Mouse (Mus musculus) neural tube, embryonic 13.5 days (tissue): Measurements from ENCODE around the gene 1700001O22Rik. TPM values are rescaled to one million over a fixed set of nuclear protein-coding genes. Genes with fewer than 3 reads are reported as not detected.

ENCODE experiments used
- ATAC-seq: fragments of 200-750 bp; cut with Nextera tagmentation; 2 replicates; pipeline ENCODE4 v1.8.0; 2017; ENCODE audit warnings: low read depth, mild to moderate bottlenecking, moderate TSS enrichment, moderate library complexity
- H3K27ac ChIP-seq: fragments of 300-500 bp; sonication (generic); replicated peaks from 2 replicates; pipeline ENCODE4 v1.5.1; 2015; ENCODE audit warnings: moderate library complexity, mild to moderate bottlenecking, inconsistent platforms
- H3K27me3 ChIP-seq: fragments of 300-500 bp; sonication (generic); 2 replicates; pipeline ENCODE4 v1.6.1; 2015; ENCODE audit warnings: mild to moderate bottlenecking, inconsistent platforms
- H3K36me3 ChIP-seq: fragments of 300-500 bp; sonication (generic); 2 replicates; pipeline ENCODE4 v1.6.1; 2015; ENCODE audit warnings: mild to moderate bottlenecking, inconsistent platforms
- H3K4me1 ChIP-seq: fragments of 300-500 bp; sonication (generic); replicated peaks from 2 replicates; pipeline ENCODE4 v1.6.1; 2015; ENCODE audit warnings: inconsistent platforms
- H3K4me2 ChIP-seq: fragments of 300-500 bp; sonication (generic); 2 replicates; pipeline ENCODE4 v1.6.1; 2015; ENCODE audit warnings: inconsistent platforms, mild to moderate bottlenecking, moderate library complexity
- H3K4me3 ChIP-seq: fragments of 300-500 bp; sonication (generic); 2 replicates; pipeline ENCODE4 v1.5.1; 2015; ENCODE audit warnings: mild to moderate bottlenecking, inconsistent platforms
- H3K9ac ChIP-seq: fragments of 300-500 bp; sonication (generic); 2 replicates; pipeline ENCODE4 v1.6.1; 2015; ENCODE audit warnings: moderate library complexity, mild to moderate bottlenecking, inconsistent platforms
- H3K9me3 ChIP-seq: fragments of 300-500 bp; sonication (generic); 2 replicates; pipeline ENCODE4 v1.6.1; 2016; ENCODE audit warnings: inconsistent platforms
- WGBS: fragments of 180-500 bp; shearing (Covaris S2); methylation state at CpG from one replicate; pipeline ENCODE4 v1.1.7; 2015; 5-methylcytosine and 5-hydroxymethylcytosine counted together
- polyA plus RNA-seq: library from polyadenylated mRNA; unstranded; fragments of >200 nt; fragmentation: Nextera tagmentation; extraction: Ambion mirVana; gene quantifications from 2 replicates; pipeline ENCODE4 v1.2.1, GENCODE M21; 2015

The 1700001O22Rik gene
- polyA plus RNA-seq, 1 experiment from 2014 or later = 0.91 TPM

- H3K9me3 ChIP-seq = peaks cover 8% of the 10 kb centered on the region; the same call in 1 of the 2 replicates
- 89% methylated on average over 10 of the region's 10 CpGs for WGBS
- no peak overlapping the region for H3K27ac ChIP-seq
- H3K27me3 ChIP-seq = no peaks in the 10 kb centered on the region
- H3K9ac ChIP-seq = no peak overlapping the region
- H3K4me3 ChIP-seq = no peak overlapping the region
- H3K4me2 ChIP-seq = no peak overlapping the region
- H3K4me1 ChIP-seq = peaks cover 36% of the 10 kb centered on the region
- ATAC-seq = no peak
- no peaks in the 10 kb centered on the region for H3K36me3 ChIP-seq
Measured at GRCm38 (mm10) chr2:30756962-30757715, 46.3 kb downstream of the 1700001O22Rik start.

- H3K4me2 ChIP-seq = no peak overlapping the region
- no peaks in the 10 kb centered on the region for H3K36me3 ChIP-seq
- peaks cover 36% of the 10 kb centered on the region for H3K4me1 ChIP-seq
- no peaks in the 10 kb centered on the region for H3K27me3 ChIP-seq
- no peak overlapping the region for H3K27ac ChIP-seq
- peaks cover 8% of the 10 kb centered on the region; the same call in 1 of the 2 replicates for H3K9me3 ChIP-seq
- ATAC-seq = no peak
- 95% methylated on average over 6 of the region's 6 CpGs for WGBS
- H3K4me3 ChIP-seq = no peak overlapping the region
- H3K9ac ChIP-seq = no peak overlapping the region
Measured at GRCm38 (mm10) chr2:30755985-30756765, 47.3 kb downstream of the 1700001O22Rik start.

- peaks cover 8% of the 10 kb centered on the region; the same call in 1 of the 2 replicates for H3K9me3 ChIP-seq
- 86% methylated on average over 3 of the region's 3 CpGs for WGBS
- no peak for ATAC-seq
- H3K36me3 ChIP-seq = no peaks in the 10 kb centered on the region
- no peak overlapping the region for H3K9ac ChIP-seq
- H3K4me2 ChIP-seq = no peak overlapping the region
- H3K4me3 ChIP-seq = no peak overlapping the region
- no peak overlapping the region for H3K27ac ChIP-seq
- peaks cover 32% of the 10 kb centered on the region for H3K4me1 ChIP-seq
- no peaks in the 10 kb centered on the region for H3K27me3 ChIP-seq
Measured at GRCm38 (mm10) chr2:30754831-30755230, 48.6 kb downstream of the 1700001O22Rik start.

GRCm38 (mm10) chr2:30753219-30753618 is 50.2 kb downstream of the 1700001O22Rik start:
- Histone ChIP-seq H3K9ac (peak overlapping the region; percentile 36), H3K4me1 (peaks cover 18% of the 10 kb centered on the region), H3K27ac (no peak overlapping the region), H3K27me3 (no peaks in the 10 kb centered on the region), H3K36me3 (no peaks in the 10 kb centered on the region), H3K4me2 (no peak overlapping the region), H3K9me3 (peaks cover 8% of the 10 kb centered on the region; the same call in 1 of the 2 replicates), H3K4me3 (no peak overlapping the region)
- no peak for ATAC-seq
- WGBS = 18% methylated on average over 18 of the region's 18 CpGs

GRCm38 (mm10) chr2:30752471-30752870 is 51.0 kb downstream of the 1700001O22Rik start:
- H3K4me1 ChIP-seq = peaks cover 12% of the 10 kb centered on the region
- WGBS = 97% methylated on average over 5 of the region's 5 CpGs

GRCm38 (mm10) chr2:30750025-30750424 is 53.4 kb downstream of the 1700001O22Rik start:
- WGBS = 38% methylated on average over 5 of the region's 5 CpGs
- Histone ChIP-seq H3K9me3 (no peaks in the 10 kb centered on the region), H3K4me2 (no peak overlapping the region), H3K9ac (no peak overlapping the region), H3K27ac (peak overlapping the region; percentile 67), H3K4me1 (peaks cover 12% of the 10 kb centered on the region), H3K4me3 (no peak overlapping the region), H3K27me3 (no peaks in the 10 kb centered on the region), H3K36me3 (no peaks in the 10 kb centered on the region)
- 0 out of 2 replicates have a peak, but pooled peaks have one; percentile 12 for ATAC-seq

More at GRCm38 (mm10) chr2:30752471-30752870, 51.0 kb downstream of the 1700001O22Rik start:
- H3K9me3 ChIP-seq = peaks cover 8% of the 10 kb centered on the region; the same call in 1 of the 2 replicates
- H3K27ac ChIP-seq = no peak overlapping the region
- H3K36me3 ChIP-seq = no peaks in the 10 kb centered on the region
- H3K4me3 ChIP-seq = no peak overlapping the region
- no peak overlapping the region for H3K9ac ChIP-seq
- H3K4me2 ChIP-seq = no peak overlapping the region
- ATAC-seq = no peak
- no peaks in the 10 kb centered on the region for H3K27me3 ChIP-seq

GRCm38 (mm10) chr2:30747602-30748162 is 55.8 kb downstream of the 1700001O22Rik start:
- Histone ChIP-seq H3K9ac (no peak overlapping the region), H3K9me3 (no peaks in the 10 kb centered on the region), H3K27me3 (no peaks in the 10 kb centered on the region), H3K4me2 (no peak overlapping the region), H3K27ac (no peak overlapping the region), H3K4me3 (no peak overlapping the region), H3K36me3 (no peaks in the 10 kb centered on the region), H3K4me1 (peaks cover 30% of the 10 kb centered on the region)
- 92% methylated on average over 4 of the region's 4 CpGs for WGBS
- ATAC-seq = no peak

Other genes starting within 250 kb of the 1700001O22Rik start
- gene Cstad, start 208.6 kb downstream of the 1700001O22Rik start, polyA plus RNA-seq = 0.39 and 0.98 TPM in 2 replicates
- 101 and 107 TPM in 2 replicates for gene Ntmt1, start 4.2 kb upstream of the 1700001O22Rik start, polyA plus RNA-seq
- 38.2 and 39.8 TPM in 2 replicates for gene Asb6, start 26.7 kb upstream of the 1700001O22Rik start, polyA plus RNA-seq
- 1.7 and 4.9 TPM in 2 replicates for gene Prrx2, start 31.3 kb upstream of the 1700001O22Rik start, polyA plus RNA-seq
- gene Ptges, start 126.2 kb upstream of the 1700001O22Rik start, polyA plus RNA-seq = 2.4 and 2.7 TPM in 2 replicates
- 14.9 and 16.3 TPM in 2 replicates for gene Tor1b, start 149.3 kb upstream of the 1700001O22Rik start, polyA plus RNA-seq
- 92.3 and 105 TPM in 2 replicates for gene Tor1a, start 164.3 kb upstream of the 1700001O22Rik start, polyA plus RNA-seq
- 92.3 and 95.2 TPM in 2 replicates for gene BC005624, start 178.5 kb upstream of the 1700001O22Rik start, polyA plus RNA-seq
- gene Usp20, start 178.6 kb upstream of the 1700001O22Rik start, polyA plus RNA-seq = 48.9 and 49.6 TPM in 2 replicates